Mouse (Mus musculus) heart, postnatal 0 days (tissue): ENCODE measurements around the gene Prune1. TPM values are rescaled to one million over a fixed set of nuclear protein-coding genes. Genes with fewer than 3 reads are reported as not detected.

ENCODE experiments used
- ATAC-seq: fragments of 200-750 bp; cut with Nextera tagmentation; 2 replicates; pipeline ENCODE4 v1.8.0; 2017; ENCODE audit warnings: low read depth, moderate number of reproducible peaks, moderate library complexity; ENCODE audit not compliant: insufficient read depth
- DNase-seq: peaks from one replicate; pipeline ENCODE4 v3.0.0-alpha.2; 2016; ENCODE audit warnings: low spot score
- H3K27ac ChIP-seq: fragments of 300-500 bp; sonication (generic); 2 replicates; pipeline ENCODE4 v1.5.1; 2014; ENCODE audit warnings: low read depth, mild to moderate bottlenecking
- H3K27me3 ChIP-seq: fragments of 300-500 bp; sonication (generic); 2 replicates; pipeline ENCODE4 v1.6.1; 2014; ENCODE audit warnings: low read length, mixed read lengths; ENCODE audit not compliant: control insufficient read depth, insufficient read depth
- H3K36me3 ChIP-seq: fragments of 300-500 bp; sonication (generic); replicated peaks from 2 replicates; pipeline ENCODE4 v1.6.1; 2014; ENCODE audit warnings: low read length, mixed read lengths; ENCODE audit not compliant: control insufficient read depth, insufficient read depth
- H3K4me1 ChIP-seq: fragments of 300-500 bp; sonication (generic); 2 replicates; pipeline ENCODE4 v1.6.1; 2014; ENCODE audit warnings: antibody characterized with exemption; ENCODE audit not compliant: control insufficient read depth, insufficient read depth
- H3K4me2 ChIP-seq: fragments of 300-500 bp; sonication (generic); 2 replicates; pipeline ENCODE4 v1.6.1; 2014; ENCODE audit warnings: low read depth, mild to moderate bottlenecking, low read length, moderate library complexity
- H3K4me3 ChIP-seq: fragments of 300-500 bp; sonication (generic); 2 replicates; pipeline ENCODE4 v1.5.1; 2014; ENCODE audit warnings: low read depth, low read length
- H3K9ac ChIP-seq: fragments of 300-500 bp; sonication (generic); replicated peaks from 2 replicates; pipeline ENCODE4 v1.6.1; 2014; ENCODE audit warnings: low read depth, low read length, mixed read lengths
- H3K9me3 ChIP-seq: fragments of 300-500 bp; sonication (generic); replicated peaks from 2 replicates; pipeline ENCODE4 v1.6.1; 2016; ENCODE audit warnings: low read length; ENCODE audit not compliant: control insufficient read depth
- CTCF ChIP-seq: IDR thresholded peaks from 2 replicates; pipeline ENCODE4 v1.5.1; 2016; ENCODE audit warnings: antibody characterized with exemption, control low read depth, low read depth
- EP300 ChIP-seq: IDR thresholded peaks from 2 replicates; pipeline ENCODE4 v1.6.1; 2016; ENCODE audit warnings: antibody characterized with exemption, low read depth
- WGBS: fragments of 180-500 bp; shearing (Covaris S2); extraction: QIAGEN DNeasy Blood & Tissue Kit; methylation state at CpG from one replicate; pipeline ENCODE4 v1.1.7; 2014; 5-methylcytosine and 5-hydroxymethylcytosine counted together
- polyA plus RNA-seq: library from polyadenylated mRNA; unstranded; fragments of >200 nt; fragmentation: Nextera tagmentation; extraction: Ambion mirVana; gene quantifications from 2 replicates; pipeline ENCODE4 v1.2.1, GENCODE M21; 2015
- total RNA-seq: library from RNA; depleted of rRNA; stranded (reverse); fragments of >200 nt; gene quantifications from 2 replicates; pipeline ENCODE4 v1.2.3, GENCODE M21; 2014; ENCODE audit warnings: low replicate concordance

Prune1 gene
- total and polyA plus RNA-seq, 2 experiments from 2014 or later: 23.0 to 28.6 TPM

- H3K4me3 ChIP-seq: peak overlapping the region; percentile 88
- H3K4me1 ChIP-seq: peaks cover 29% of the 10 kb centered on the region
- peak; percentile 63; the same call in 1 of the 2 replicates for TF ChIP-seq EP300
- peak; percentile 44 for TF ChIP-seq CTCF
- H3K9me3 ChIP-seq: no peaks in the 10 kb centered on the region
- peak overlapping the region; percentile 87 for H3K4me2 ChIP-seq
- ATAC-seq: peak; percentile 90
- peaks cover 5% of the 10 kb centered on the region for H3K36me3 ChIP-seq
- WGBS: under 1% methylated on average over 62 of the region's 71 CpGs
- H3K9ac ChIP-seq: peak overlapping the region; percentile 97
- H3K27ac ChIP-seq: peak overlapping the region; percentile 93
- peak; percentile 92 for DNase-seq
- no peaks in the 10 kb centered on the region for H3K27me3 ChIP-seq
Observed at GRCm38 (mm10) chr3:95315094-95315843, 33.4 kb upstream of the Prune1 start.

GRCm38 (mm10) chr3:95314486-95315093, 32.7 kb upstream of the Prune1 start, which contains the start of gene Cers2:
TSS of gene Cers2 (plus strand) at chr3:95314791.
- Histone ChIP-seq H3K9me3 (no peaks in the 10 kb centered on the region), H3K4me3 (peak within 1 kb of the TSS; percentile 88), H3K9ac (peak within 1 kb of the TSS; percentile 97), H3K27me3 (no peaks in the 10 kb centered on the region), H3K36me3 (no peaks in the 10 kb centered on the region; the same call in 1 of the 2 replicates), H3K4me2 (peak within 1 kb of the TSS; percentile 87), H3K27ac (peak within 1 kb of the TSS; percentile 93), H3K4me1 (peaks cover 29% of the 10 kb centered on the region)
- no peak for TF ChIP-seq CTCF
- TF ChIP-seq EP300: no peak
- ATAC-seq (no peak), DNase-seq (peak; percentile 6)
- WGBS: 4% methylated on average over 27 of the region's 27 CpGs

- 76% methylated on average over 6 of the region's 6 CpGs for WGBS
- Histone ChIP-seq H3K27me3 (no peaks in the 10 kb centered on the region), H3K4me1 (peaks cover 26% of the 10 kb centered on the region), H3K4me2 (0 out of 2 replicates have a peak overlapping the region, but pooled peaks have one; percentile 87), H3K36me3 (no peaks in the 10 kb centered on the region; the same call in 1 of the 2 replicates), H3K9me3 (no peaks in the 10 kb centered on the region), H3K9ac (0 out of 2 replicates have a peak overlapping the region, but pooled peaks have one; percentile 97), H3K27ac (no peak overlapping the region), H3K4me3 (no peak overlapping the region)
- TF ChIP-seq EP300: no peak
- no peak for TF ChIP-seq CTCF
- ATAC-seq (no peak), DNase-seq (no peak)
Observed at GRCm38 (mm10) chr3:95314075-95314474, 32.2 kb upstream of the Prune1 start.

- Histone ChIP-seq H3K27ac (no peak overlapping the region), H3K4me1 (peaks cover 20% of the 10 kb centered on the region), H3K4me2 (no peak overlapping the region), H3K9me3 (no peaks in the 10 kb centered on the region), H3K36me3 (no peaks in the 10 kb centered on the region), H3K4me3 (no peak overlapping the region), H3K27me3 (no peaks in the 10 kb centered on the region), H3K9ac (no peak overlapping the region)
- no peak for TF ChIP-seq EP300
- TF ChIP-seq CTCF: no peak
- WGBS: 63% methylated on average over 7 of the region's 7 CpGs
- DNase-seq (no peak), ATAC-seq (no peak)
Observed at GRCm38 (mm10) chr3:95313476-95313875, 31.6 kb upstream of the Prune1 start.

- H3K27me3 ChIP-seq: no peaks in the 10 kb centered on the region
- H3K4me2 ChIP-seq: no peak overlapping the region
- H3K4me1 ChIP-seq: peaks cover 14% of the 10 kb centered on the region
- DNase-seq (no peak), ATAC-seq (no peak)
- H3K4me3 ChIP-seq: no peak overlapping the region
- H3K27ac ChIP-seq: no peak overlapping the region
- no peaks in the 10 kb centered on the region for H3K9me3 ChIP-seq
- TF ChIP-seq EP300: no peak
- no peak for TF ChIP-seq CTCF
- H3K36me3 ChIP-seq: no peaks in the 10 kb centered on the region
- WGBS: 64% methylated on average over 6 of the region's 6 CpGs
- H3K9ac ChIP-seq: no peak overlapping the region
Observed at GRCm38 (mm10) chr3:95312623-95313022, 30.7 kb upstream of the Prune1 start.
